Mouse (Mus musculus) erythroid progenitor cell, adult 5-6 weeks (primary cell): ENCODE data around the gene Mcpt1. TPM values are rescaled to one million over a fixed set of nuclear protein-coding genes. Genes with fewer than 3 reads are reported as not detected.
"Not testable (repeated sequence)": the region's sequence is repeated elsewhere in the genome, so short reads cannot be mapped to it uniquely, and the experiment has no call there.

Source experiments
- ATAC-seq: replicated peaks from 2 replicates; pipeline ENCODE4 v1.8.0; 2016; ENCODE audit warnings: moderate number of reproducible peaks, mild to moderate bottlenecking, moderate TSS enrichment, inconsistent platforms; ENCODE audit not compliant: poor library complexity, low FRiP score, severe bottlenecking
- total RNA-seq, 2 experiments: library from RNA; stranded (forward) in 1 of 2; stranded (reverse) in 1 of 2; fragments of 150-400 nt in 1 of 2; fragments of 186-747, 209-891 nt in 1 of 2; gene quantifications; 2 replicates each; pipeline versions ENCODE4 v1.2.3 to v1.2.4; 2015 to 2017; ENCODE audit warnings: low replicate concordance in 2 of 2

Gene Mcpt1
- total RNA-seq (2015; ENCODE audit: low replicate concordance) (not detected in 2 replicates), total RNA-seq (2017; ENCODE audit: low replicate concordance) (1.8 TPM in 1 of 2 replicates, not detected in the other)

GRCm38 (mm10) chr14:56017671-56018070 is at the start of gene Mcpt1:
TSS of gene Mcpt1 (plus strand) at chr14:56017971.
- ATAC-seq, result not testable (repeated sequence)

GRCm38 (mm10) chr14:55987464-55987863 is 30.3 kb upstream of the Mcpt1 start:
- ATAC-seq, result peak; percentile 89

DNA sequence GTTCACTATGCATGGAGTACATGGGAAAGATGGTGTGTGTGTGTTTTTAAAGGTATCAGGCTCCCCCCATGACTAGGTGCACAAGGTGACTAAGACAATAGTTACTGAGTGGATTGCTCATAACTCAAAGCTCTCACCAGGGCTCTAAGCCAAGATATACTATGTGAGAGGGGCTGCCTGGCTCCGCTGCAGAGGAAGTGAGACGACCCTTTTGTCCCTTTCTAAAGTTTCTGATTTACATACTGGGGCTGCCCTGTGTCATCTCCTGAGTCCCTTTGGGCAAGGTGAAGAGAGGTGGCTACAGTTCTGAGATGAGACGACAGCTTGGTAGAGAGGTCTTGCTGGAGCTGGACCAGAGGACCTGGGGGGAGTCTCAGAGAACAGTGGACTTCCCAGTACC is 4.6 kb upstream of the Mcpt1 start:
- ATAC-seq, result no peak

DNA sequence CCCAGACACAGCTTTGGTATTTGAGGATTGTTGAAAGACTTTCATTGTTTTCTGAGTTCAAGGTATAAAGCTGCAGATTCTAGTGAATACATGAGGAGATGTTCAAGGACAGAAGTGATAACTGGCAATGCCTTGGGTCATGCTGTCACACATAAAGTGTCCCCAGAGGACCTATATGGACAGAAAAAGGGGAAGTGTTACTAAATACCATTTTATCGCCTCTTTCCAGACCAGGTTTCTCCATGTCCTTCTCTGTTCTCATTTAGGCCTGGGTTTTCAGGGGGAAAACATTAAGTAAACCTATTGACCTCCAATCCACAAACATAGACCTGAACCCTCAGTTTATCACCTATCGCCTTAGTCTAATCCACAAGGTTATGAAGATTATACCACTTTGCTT is 3.8 kb upstream of the Mcpt1 start:
- ATAC-seq, result no peak

GRCm38 (mm10) chr14:56019446-56019845 is 1.7 kb downstream of the Mcpt1 start:
- ATAC-seq, result no peak

- ATAC-seq, result peak; percentile 90
Measured at GRCm38 (mm10) chr14:56021305-56021704, 3.5 kb downstream of the Mcpt1 start.

GRCm38 (mm10) chr14:56030395-56030794 is 12.6 kb downstream of the Mcpt1 start, which contains the start of gene Mcpt9:
TSS of gene Mcpt9 (minus strand) at chr14:56030495.
- ATAC-seq, result not testable (repeated sequence)

DNA sequence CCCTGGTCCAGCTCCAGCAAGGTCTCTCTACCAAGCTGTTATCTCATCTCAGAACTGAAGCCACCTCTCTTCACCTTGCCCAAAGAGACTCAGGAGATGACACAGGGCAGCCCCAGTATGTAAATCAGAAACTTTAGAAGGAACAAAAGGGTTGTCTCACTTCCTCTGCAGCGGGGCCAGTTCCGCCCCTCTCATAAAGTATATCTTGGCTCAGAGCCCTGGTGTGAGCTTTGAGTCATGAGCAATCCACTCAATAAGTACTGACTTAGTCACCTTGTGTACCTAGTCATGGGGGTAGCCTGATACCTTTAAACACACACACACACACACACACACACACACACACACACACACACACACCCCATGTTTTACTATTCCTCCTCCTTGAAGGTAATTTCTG is 16.7 kb downstream of the Mcpt1 start:
- ATAC-seq, result no peak

- peak; percentile 49; the same call in 1 of the 2 replicates for ATAC-seq
Measured at GRCm38 (mm10) chr14:56041792-56042191, 24.0 kb downstream of the Mcpt1 start, which contains the start of gene Mcpt2. TSS of gene Mcpt2 (plus strand) at chr14:56042041.

DNA sequence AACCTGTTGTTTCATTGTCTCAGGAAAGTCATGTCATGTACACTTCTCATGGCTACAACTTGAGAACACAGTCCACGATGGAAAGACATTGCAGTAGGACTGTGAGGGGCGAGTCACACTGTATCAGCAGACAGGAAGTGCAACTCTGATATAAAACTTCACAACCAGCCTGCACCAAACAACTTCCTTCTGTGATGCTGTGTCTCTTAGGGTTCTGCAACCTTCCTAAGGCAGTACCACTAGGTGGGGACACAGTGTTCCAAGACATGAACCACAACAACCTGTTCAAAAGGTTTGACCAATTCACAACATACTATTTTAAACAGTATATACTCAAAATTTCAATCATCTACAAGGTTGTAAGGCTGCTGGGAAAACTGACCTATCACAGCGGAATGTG is 37.6 kb downstream of the Mcpt1 start:
- ATAC-seq, result no peak

DNA sequence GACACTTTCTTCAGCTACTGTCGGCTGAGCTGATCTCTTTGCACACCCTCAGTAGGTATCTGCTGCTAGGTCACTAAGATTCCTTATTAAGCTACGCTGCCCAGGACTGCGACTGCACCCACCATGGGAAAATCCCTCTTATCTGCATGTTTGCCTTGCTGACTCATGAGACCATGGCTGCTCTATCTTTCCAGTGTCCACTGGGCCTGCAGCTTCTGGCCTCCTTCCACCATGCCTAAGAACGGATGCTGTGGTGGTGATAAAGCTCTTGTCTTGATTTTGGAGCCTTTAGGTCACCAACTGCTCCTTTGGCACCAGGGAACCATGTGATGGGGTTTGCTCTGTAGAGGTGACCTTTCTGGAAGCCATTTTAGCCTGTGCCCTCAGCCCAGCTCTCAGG is 40.0 kb downstream of the Mcpt1 start:
- 0 out of 2 replicates have a peak, but pooled peaks have one; percentile 19 for ATAC-seq

DNA sequence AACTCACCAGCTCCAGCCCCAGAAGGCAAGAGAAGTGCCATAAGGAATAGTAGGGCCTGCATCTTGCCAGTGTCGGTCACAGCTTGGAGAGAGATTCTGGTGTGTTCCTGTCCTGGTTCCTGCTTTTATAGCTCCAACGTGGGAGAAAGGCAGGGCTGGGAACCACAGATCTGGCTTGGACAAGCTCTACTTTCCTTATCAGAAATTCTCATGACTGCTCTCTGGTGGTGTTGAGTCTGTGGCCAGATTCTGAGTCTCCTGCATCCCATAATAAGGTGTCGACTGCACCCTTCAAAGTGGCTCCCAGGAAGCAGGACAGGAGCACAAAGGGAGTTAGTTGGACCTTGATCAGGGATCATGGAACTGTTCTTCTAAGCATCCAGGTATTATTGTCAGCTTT is 44.4 kb downstream of the Mcpt1 start, which contains the start of gene Mcpt4:
Mcpt4 (minus strand) TSS at position 101 of the 400 bp plus-strand sequence.
- ATAC-seq, result not testable (repeated sequence)

Other genes with a start within 250 kb of the Mcpt1 start
- not detected in 2 replicates for gene Adcy4, start 233.9 kb upstream of the Mcpt1 start, total RNA-seq (2015; ENCODE audit: low replicate concordance)
- gene Adcy4, start 233.9 kb upstream of the Mcpt1 start, total RNA-seq (2017; ENCODE audit: low replicate concordance), result not detected in 2 replicates
- 18.4 and 28.1 TPM in 2 replicates for gene Ripk3, start 229.1 kb upstream of the Mcpt1 start, total RNA-seq (2015; ENCODE audit: low replicate concordance)
- gene Ripk3, start 229.1 kb upstream of the Mcpt1 start, total RNA-seq (2017; ENCODE audit: low replicate concordance), result 2.3 and 33.1 TPM in 2 replicates
- gene Nfatc4, start 194.8 kb upstream of the Mcpt1 start, total RNA-seq (2015; ENCODE audit: low replicate concordance), result not detected in 2 replicates
- not detected in 2 replicates for gene Nfatc4, start 194.8 kb upstream of the Mcpt1 start, total RNA-seq (2017; ENCODE audit: low replicate concordance)
- gene Nynrin, start 164.0 kb upstream of the Mcpt1 start, total RNA-seq (2015; ENCODE audit: low replicate concordance), result under 0.01 and 4.2 TPM in 2 replicates
- gene Nynrin, start 164.0 kb upstream of the Mcpt1 start, total RNA-seq (2017; ENCODE audit: low replicate concordance), result 0.26 and 0.45 TPM in 2 replicates
- 0.42 TPM in 1 of 2 replicates, not detected in the other for gene Cbln3, start 133.6 kb upstream of the Mcpt1 start, total RNA-seq (2015; ENCODE audit: low replicate concordance)
- not detected in 2 replicates for gene Cbln3, start 133.6 kb upstream of the Mcpt1 start, total RNA-seq (2017; ENCODE audit: low replicate concordance)
- gene Khnyn, start 133.0 kb upstream of the Mcpt1 start, total RNA-seq (2015; ENCODE audit: low replicate concordance), result 3.2 and 3.8 TPM in 2 replicates
- 5.0 and 8.1 TPM in 2 replicates for gene Khnyn, start 133.0 kb upstream of the Mcpt1 start, total RNA-seq (2017; ENCODE audit: low replicate concordance)
- 5.4 and 5.9 TPM in 2 replicates for gene Sdr39u1, start 117.7 kb upstream of the Mcpt1 start, total RNA-seq (2015; ENCODE audit: low replicate concordance)
- gene Sdr39u1, start 117.7 kb upstream of the Mcpt1 start, total RNA-seq (2017; ENCODE audit: low replicate concordance), result 0.64 TPM in 1 of 2 replicates, not detected in the other
- gene Cma1, start 73.3 kb upstream of the Mcpt1 start, total RNA-seq (2015; ENCODE audit: low replicate concordance), result not detected in 2 replicates
- gene Cma1, start 73.3 kb upstream of the Mcpt1 start, total RNA-seq (2017; ENCODE audit: low replicate concordance), result not detected in 2 replicates
- gene Cma2, start 67.0 kb upstream of the Mcpt1 start, total RNA-seq (2015; ENCODE audit: low replicate concordance), result not detected in 2 replicates
- gene Cma2, start 67.0 kb upstream of the Mcpt1 start, total RNA-seq (2017; ENCODE audit: low replicate concordance), result not detected in 2 replicates
- gene Mcpt9, start 12.5 kb downstream of the Mcpt1 start, total RNA-seq (2015; ENCODE audit: low replicate concordance), result not detected in 2 replicates
- not detected in 2 replicates for gene Mcpt9, start 12.5 kb downstream of the Mcpt1 start, total RNA-seq (2017; ENCODE audit: low replicate concordance)
- not detected in 2 replicates for gene Mcpt2, start 24.1 kb downstream of the Mcpt1 start, total RNA-seq (2015; ENCODE audit: low replicate concordance)
- gene Mcpt2, start 24.1 kb downstream of the Mcpt1 start, total RNA-seq (2017; ENCODE audit: low replicate concordance), result not detected in 2 replicates
- not detected in 2 replicates for gene Mcpt4, start 44.3 kb downstream of the Mcpt1 start, total RNA-seq (2015; ENCODE audit: low replicate concordance)
- gene Mcpt4, start 44.3 kb downstream of the Mcpt1 start, total RNA-seq (2017; ENCODE audit: low replicate concordance), result not detected in 2 replicates
- 169 and 180 TPM in 2 replicates for gene Mcpt8, start 67.3 kb downstream of the Mcpt1 start, total RNA-seq (2015; ENCODE audit: low replicate concordance)
- gene Mcpt8, start 67.3 kb downstream of the Mcpt1 start, total RNA-seq (2017; ENCODE audit: low replicate concordance), result 49.1 and 57.2 TPM in 2 replicates
- 241 and 321 TPM in 2 replicates for gene Ctsg, start 84.6 kb downstream of the Mcpt1 start, total RNA-seq (2015; ENCODE audit: low replicate concordance)
- gene Ctsg, start 84.6 kb downstream of the Mcpt1 start, total RNA-seq (2017; ENCODE audit: low replicate concordance), result 119 and 142 TPM in 2 replicates
- gene Gzme, start 102.7 kb downstream of the Mcpt1 start, total RNA-seq (2015; ENCODE audit: low replicate concordance), result not detected in 2 replicates
- not detected in 2 replicates for gene Gzme, start 102.7 kb downstream of the Mcpt1 start, total RNA-seq (2017; ENCODE audit: low replicate concordance)
- not detected in 2 replicates for gene Gzmd, start 114.6 kb downstream of the Mcpt1 start, total RNA-seq (2015; ENCODE audit: low replicate concordance)
- gene Gzmd, start 114.6 kb downstream of the Mcpt1 start, total RNA-seq (2017; ENCODE audit: low replicate concordance), result not detected in 2 replicates
- gene Gzmg, start 141.6 kb downstream of the Mcpt1 start, total RNA-seq (2015; ENCODE audit: low replicate concordance), result not detected in 2 replicates
- not detected in 2 replicates for gene Gzmg, start 141.6 kb downstream of the Mcpt1 start, total RNA-seq (2017; ENCODE audit: low replicate concordance)
- not detected in 2 replicates for gene Gzmn, start 156.6 kb downstream of the Mcpt1 start, total RNA-seq (2015; ENCODE audit: low replicate concordance)
- gene Gzmn, start 156.6 kb downstream of the Mcpt1 start, total RNA-seq (2017; ENCODE audit: low replicate concordance), result not detected in 2 replicates
- not detected in 2 replicates for gene Gzmf, start 193.4 kb downstream of the Mcpt1 start, total RNA-seq (2015; ENCODE audit: low replicate concordance)
- not detected in 2 replicates for gene Gzmf, start 193.4 kb downstream of the Mcpt1 start, total RNA-seq (2017; ENCODE audit: low replicate concordance)
- gene Gzmc, start 216.7 kb downstream of the Mcpt1 start, total RNA-seq (2015; ENCODE audit: low replicate concordance), result not detected in 2 replicates
- not detected in 2 replicates for gene Gzmc, start 216.7 kb downstream of the Mcpt1 start, total RNA-seq (2017; ENCODE audit: low replicate concordance)
- 6.3 TPM in 1 of 2 replicates, not detected in the other for gene Gzmb, start 244.3 kb downstream of the Mcpt1 start, total RNA-seq (2015; ENCODE audit: low replicate concordance)
- not detected in 2 replicates for gene Gzmb, start 244.3 kb downstream of the Mcpt1 start, total RNA-seq (2017; ENCODE audit: low replicate concordance)